Mouse (Mus musculus) liver, adult 2 months (tissue): ENCODE measurements at regions not wholly inside any gene's neighbourhood (a gene's known extent, or its start where the extent isn't known, plus 50 kb on each side); places are given as distances from the start of the nearest gene placed in this dataset.

Source experiments
- CTCF ChIP-seq: fragments of 200-500 bp; IDR thresholded peaks from 2 replicates; pipeline ENCODE4 v1.5.1; 2011; ENCODE audit warnings: low read depth, low read length, control low read depth
- POLR2A ChIP-seq: fragments of 200-500 bp; IDR thresholded peaks from 2 replicates; pipeline ENCODE4 v1.6.1; 2011; ENCODE audit warnings: low read length, control low read depth; ENCODE audit not compliant: insufficient read depth; ENCODE audit errors: extremely low read depth

DNA sequence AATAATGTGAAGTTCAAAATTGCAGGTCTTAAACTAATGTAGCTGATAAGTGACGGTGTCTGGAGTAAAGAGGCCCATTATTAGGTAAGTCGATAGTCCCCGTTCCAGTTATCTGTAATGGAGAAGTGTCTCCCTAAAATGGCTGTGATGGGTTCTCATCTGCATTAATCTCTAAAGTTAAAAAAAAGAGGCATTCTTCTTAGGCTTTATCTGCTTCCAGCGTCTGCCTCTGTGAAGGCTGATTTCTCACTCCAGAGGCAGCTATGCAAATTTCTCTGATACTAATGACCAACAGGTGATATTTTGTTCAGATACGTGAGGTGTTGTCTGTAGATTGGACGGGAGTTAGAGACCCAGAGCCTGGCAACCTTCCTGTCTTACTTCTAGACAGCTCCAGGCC is 75.9 kb upstream of the Fam204a start:
- TF ChIP-seq CTCF: no peak
- TF ChIP-seq POLR2A: no peak
